Mouse (Mus musculus) right cerebral cortex, postnatal 25 days (tissue): ENCODE measurements around the gene Hormad2.

ENCODE experiments used
- DNase-seq: peaks from one replicate; pipeline ENCODE4 v3.0.0; 2022

Gene Hormad2

GRCm38 (mm10) chr11:4442280-4442679 lies 1.4 kb upstream of the Hormad2 start:
- no peak for DNase-seq

GRCm38 (mm10) chr11:4438211-4438610 lies 2.7 kb downstream of the Hormad2 start:
- no peak for DNase-seq

GRCm38 (mm10) chr11:4437318-4437717 lies 3.6 kb downstream of the Hormad2 start:
- DNase-seq = no peak

GRCm38 (mm10) chr11:4436631-4437030 lies 4.3 kb downstream of the Hormad2 start:
- no peak for DNase-seq

GRCm38 (mm10) chr11:4434461-4434860 lies 6.4 kb downstream of the Hormad2 start:
- no peak for DNase-seq

GRCm38 (mm10) chr11:4423818-4424217 lies 17.1 kb downstream of the Hormad2 start:
- DNase-seq = no peak

- DNase-seq = no peak
Measured at GRCm38 (mm10) chr11:4422494-4423425, 18.1 kb downstream of the Hormad2 start.

GRCm38 (mm10) chr11:4421933-4422488 lies 18.9 kb downstream of the Hormad2 start:
- no peak for DNase-seq

GRCm38 (mm10) chr11:4417986-4418385 lies 22.9 kb downstream of the Hormad2 start:
- no peak for DNase-seq

GRCm38 (mm10) chr11:4412294-4412693 lies 28.6 kb downstream of the Hormad2 start:
- DNase-seq = no peak

GRCm38 (mm10) chr11:4404277-4404676 lies 36.6 kb downstream of the Hormad2 start:
- no peak for DNase-seq

GRCm38 (mm10) chr11:4403381-4403780 lies 37.5 kb downstream of the Hormad2 start:
- no peak for DNase-seq

GRCm38 (mm10) chr11:4401251-4401650 lies 39.7 kb downstream of the Hormad2 start:
- DNase-seq = no peak

GRCm38 (mm10) chr11:4394226-4394625 lies 46.7 kb downstream of the Hormad2 start:
- no peak for DNase-seq

GRCm38 (mm10) chr11:4388018-4388417 lies 52.9 kb downstream of the Hormad2 start:
- no peak for DNase-seq

GRCm38 (mm10) chr11:4382321-4382720 lies 58.6 kb downstream of the Hormad2 start:
- no peak for DNase-seq

- no peak for DNase-seq
Measured at GRCm38 (mm10) chr11:4379857-4380256, 61.0 kb downstream of the Hormad2 start.

- DNase-seq = no peak
Measured at GRCm38 (mm10) chr11:4366389-4366788, 74.5 kb downstream of the Hormad2 start.

GRCm38 (mm10) chr11:4355430-4355829 lies 85.5 kb downstream of the Hormad2 start:
- DNase-seq = no peak

GRCm38 (mm10) chr11:4352637-4353036 lies 88.3 kb downstream of the Hormad2 start:
- no peak for DNase-seq

GRCm38 (mm10) chr11:4343926-4344325 lies 97.0 kb downstream of the Hormad2 start:
- DNase-seq = no peak

- no peak for DNase-seq
Measured at GRCm38 (mm10) chr11:4342027-4342426, 98.9 kb downstream of the Hormad2 start.

GRCm38 (mm10) chr11:4340109-4340779 lies 100.7 kb downstream of the Hormad2 start:
- DNase-seq = no peak

GRCm38 (mm10) chr11:4339275-4339674 lies 101.6 kb downstream of the Hormad2 start:
- DNase-seq = no peak
